Mouse (Mus musculus): Measurements from ENCODE around the gene Hmces. TPM values are rescaled to one million over a fixed set of nuclear protein-coding genes. Genes with fewer than 3 reads are reported as not detected.

Hmces gene
- polyA plus RNA-seq, 1 experiment = 1.5 TPM

GRCm38 (mm10) chr6:87970041-87970440, 56.3 kb downstream of the Hmces start:
- H3K27me3 ChIP-seq (replicated peaks) = peaks cover 11% of the 10 kb centered on the region
- no peaks in the 10 kb centered on the region for H3K36me3 ChIP-seq (replicated peaks; ENCODE audit: low read length)
- no peak for TF ChIP-seq GATA1 (IDR thresholded peaks at IDR 0.05; ENCODE audit: borderline replicate concordance, low read length)
- no peak for TF ChIP-seq FLI1 (IDR thresholded peaks at IDR 0.05; ENCODE audit: low read length)
- no peak overlapping the region for H3K4me3 ChIP-seq (replicated peaks)
- H3K4me1 ChIP-seq = peaks cover 22% of the 10 kb centered on the region
- H3K9me3 ChIP-seq = no peaks in the 10 kb centered on the region

GRCm38 (mm10) chr6:87979728-87980127, 66.0 kb downstream of the Hmces start:
- H3K9me3 ChIP-seq = peaks cover 17% of the 10 kb centered on the region
- TF ChIP-seq FLI1 (IDR thresholded peaks at IDR 0.05; ENCODE audit: low read length) (no peak), GATA1 (IDR thresholded peaks at IDR 0.05; ENCODE audit: borderline replicate concordance, low read length) (no peak)
- H3K4me3 ChIP-seq (replicated peaks) = no peak overlapping the region
- H3K27me3 ChIP-seq (replicated peaks) = peaks cover 70% of the 10 kb centered on the region
- no peaks in the 10 kb centered on the region for H3K36me3 ChIP-seq (replicated peaks; ENCODE audit: low read length)
- H3K4me1 ChIP-seq = peaks cover 27% of the 10 kb centered on the region

- peaks cover 27% of the 10 kb centered on the region for H3K4me1 ChIP-seq
- no peaks in the 10 kb centered on the region for H3K36me3 ChIP-seq (replicated peaks; ENCODE audit: low read length)
- H3K27me3 ChIP-seq (replicated peaks) = peaks cover 75% of the 10 kb centered on the region
- no peak for TF ChIP-seq FLI1 (IDR thresholded peaks at IDR 0.05; ENCODE audit: low read length)
- no peak for TF ChIP-seq GATA1 (IDR thresholded peaks at IDR 0.05; ENCODE audit: borderline replicate concordance, low read length)
- peaks cover 17% of the 10 kb centered on the region for H3K9me3 ChIP-seq
- H3K4me3 ChIP-seq (replicated peaks) = peak overlapping the region; percentile 91
Observed at GRCm38 (mm10) chr6:87980374-87981029, 66.8 kb downstream of the Hmces start.

- Histone ChIP-seq H3K4me1 (peaks cover 27% of the 10 kb centered on the region), H3K4me3 (replicated peaks) (peak overlapping the region; percentile 91), H3K27me3 (replicated peaks) (peaks cover 77% of the 10 kb centered on the region), H3K36me3 (replicated peaks; ENCODE audit: low read length) (no peaks in the 10 kb centered on the region), H3K9me3 (peaks cover 17% of the 10 kb centered on the region)
- TF ChIP-seq GATA1 (IDR thresholded peaks at IDR 0.05; ENCODE audit: borderline replicate concordance, low read length) (no peak), FLI1 (IDR thresholded peaks at IDR 0.05; ENCODE audit: low read length) (no peak)
Observed at GRCm38 (mm10) chr6:87981030-87981485, 67.3 kb downstream of the Hmces start.

- H3K36me3 ChIP-seq (replicated peaks; ENCODE audit: low read length) = no peaks in the 10 kb centered on the region
- H3K9me3 ChIP-seq = peaks cover 17% of the 10 kb centered on the region
- TF ChIP-seq GATA1 (IDR thresholded peaks at IDR 0.05; ENCODE audit: borderline replicate concordance, low read length) (no peak), FLI1 (IDR thresholded peaks at IDR 0.05; ENCODE audit: low read length) (no peak)
- H3K4me3 ChIP-seq (replicated peaks) = peak within 1 kb of the TSS; percentile 91
- peaks cover 83% of the 10 kb centered on the region for H3K27me3 ChIP-seq (replicated peaks)
- peaks cover 27% of the 10 kb centered on the region for H3K4me1 ChIP-seq
Observed at GRCm38 (mm10) chr6:87981547-87982256, 68.0 kb downstream of the Hmces start, which contains the start of gene H1fx. Gene H1fx (minus strand): TSS chr6:87981637.

- peaks cover 17% of the 10 kb centered on the region for H3K9me3 ChIP-seq
- no peak overlapping the region for H3K4me3 ChIP-seq (replicated peaks)
- no peaks in the 10 kb centered on the region for H3K36me3 ChIP-seq (replicated peaks; ENCODE audit: low read length)
- peaks cover 27% of the 10 kb centered on the region for H3K4me1 ChIP-seq
- TF ChIP-seq GATA1 (IDR thresholded peaks at IDR 0.05; ENCODE audit: borderline replicate concordance, low read length) (no peak), FLI1 (IDR thresholded peaks at IDR 0.05; ENCODE audit: low read length) (no peak)
- H3K27me3 ChIP-seq (replicated peaks) = peaks cover 89% of the 10 kb centered on the region
Observed at GRCm38 (mm10) chr6:87982506-87982905, 68.8 kb downstream of the Hmces start.

Other genes with a start within 250 kb of the Hmces start
- 4.5 and 5.3 TPM in 2 replicates for gene Aplf, start 241.7 kb upstream of the Hmces start, polyA plus RNA-seq (2012; ENCODE audit: insufficient read depth, low replicate concordance)
- 1.2 TPM in 1 of 2 replicates, not detected in the other for gene Efcc1, start 183.1 kb upstream of the Hmces start, polyA plus RNA-seq (2012; ENCODE audit: insufficient read depth, low replicate concordance)
- 2,862 and 6,438 TPM in 2 replicates for gene Gp9, start 135.9 kb upstream of the Hmces start, polyA plus RNA-seq (2012; ENCODE audit: insufficient read depth, low replicate concordance)
- 27.5 and 77.6 TPM in 2 replicates for gene Rab43, start 101.8 kb upstream of the Hmces start, polyA plus RNA-seq (2012; ENCODE audit: insufficient read depth, low replicate concordance)
- gene Gm45140, start 78.1 kb upstream of the Hmces start, polyA plus RNA-seq (2012; ENCODE audit: insufficient read depth, low replicate concordance) = 13.2 TPM in 1 of 2 replicates, not detected in the other
- gene Isy1, start 75.1 kb upstream of the Hmces start, polyA plus RNA-seq (2012; ENCODE audit: insufficient read depth, low replicate concordance) = 5.6 and 34.7 TPM in 2 replicates
- gene Cnbp, start 62.8 kb upstream of the Hmces start, polyA plus RNA-seq (2012; ENCODE audit: insufficient read depth, low replicate concordance) = 44.0 and 59.4 TPM in 2 replicates
- 6.8 and 8.2 TPM in 2 replicates for gene Copg1, start 26.1 kb upstream of the Hmces start, polyA plus RNA-seq (2012; ENCODE audit: insufficient read depth, low replicate concordance)
- gene H1fx, start 67.7 kb downstream of the Hmces start, polyA plus RNA-seq (2012; ENCODE audit: insufficient read depth, low replicate concordance) = 13.7 and 33.8 TPM in 2 replicates
- 13.2 and 85.0 TPM in 2 replicates for gene Rab7, start 131.3 kb downstream of the Hmces start, polyA plus RNA-seq (2012; ENCODE audit: insufficient read depth, low replicate concordance)
- gene Rpn1, start 170.5 kb downstream of the Hmces start, polyA plus RNA-seq (2012; ENCODE audit: insufficient read depth, low replicate concordance) = 32.8 and 59.1 TPM in 2 replicates